Mouse (Mus musculus) lung, postnatal 14 days (tissue): ENCODE data around the gene Elob.

Source experiments
- DNase-seq: peaks from one replicate; pipeline ENCODE4 v3.0.0; 2021

Gene Elob

GRCm38 (mm10) chr17:23777141-23777540 is 51.8 kb downstream of the Elob start:
- no peak for DNase-seq

- no peak for DNase-seq
These were observed 52.7 kb downstream of the Elob start for GRCm38 (mm10) chr17:23776216-23776615.
